Mouse (Mus musculus) embryonic facial prominence, embryonic 13.5 days (tissue): ENCODE data around the gene Prpf6. TPM values are rescaled to one million over a fixed set of nuclear protein-coding genes. Genes with fewer than 3 reads are reported as not detected.

Source experiments
- ATAC-seq: fragments of 200-750 bp; cut with Nextera tagmentation; 2 replicates; pipeline ENCODE4 v1.8.0; 2017; ENCODE audit warnings: low read depth; ENCODE audit not compliant: insufficient number of reproducible peaks, insufficient read depth, low FRiP score, low TSS enrichment
- H3K27ac ChIP-seq: fragments of 300-500 bp; sonication (generic); 2 replicates; pipeline ENCODE4 v1.5.1; 2015; ENCODE audit warnings: moderate library complexity, mild to moderate bottlenecking, inconsistent platforms
- H3K27me3 ChIP-seq: fragments of 300-500 bp; sonication (generic); 2 replicates; pipeline ENCODE4 v1.6.1; 2015; ENCODE audit warnings: mild to moderate bottlenecking, inconsistent platforms
- H3K36me3 ChIP-seq: fragments of 300-500 bp; sonication (generic); 2 replicates; pipeline ENCODE4 v1.6.1; 2015; ENCODE audit warnings: mild to moderate bottlenecking, inconsistent platforms
- H3K4me1 ChIP-seq: fragments of 300-500 bp; sonication (generic); 2 replicates; pipeline ENCODE4 v1.6.1; 2015; ENCODE audit warnings: inconsistent platforms
- H3K4me2 ChIP-seq: fragments of 300-500 bp; sonication (generic); 2 replicates; pipeline ENCODE4 v1.6.1; 2015; ENCODE audit warnings: moderate library complexity, mild to moderate bottlenecking, inconsistent platforms
- H3K4me3 ChIP-seq: fragments of 300-500 bp; sonication (generic); 2 replicates; pipeline ENCODE4 v1.5.1; 2015; ENCODE audit warnings: mild to moderate bottlenecking, inconsistent platforms
- H3K9ac ChIP-seq: fragments of 300-500 bp; sonication (generic); 2 replicates; pipeline ENCODE4 v1.6.1; 2015; ENCODE audit warnings: mild to moderate bottlenecking, inconsistent platforms
- H3K9me3 ChIP-seq: fragments of 300-500 bp; sonication (generic); 2 replicates; pipeline ENCODE4 v1.6.1; 2016; ENCODE audit warnings: inconsistent platforms
- WGBS: fragments of 180-500 bp; shearing (Covaris S2); methylation state at CpG from one replicate; pipeline ENCODE4 v1.1.7; 2015; ENCODE audit warnings: mixed read lengths; 5-methylcytosine and 5-hydroxymethylcytosine counted together
- polyA plus RNA-seq: library from polyadenylated mRNA; unstranded; fragments of >200 nt; fragmentation: Nextera tagmentation; extraction: Ambion mirVana; gene quantifications from 2 replicates; pipeline ENCODE4 v1.2.1, GENCODE M21; 2015

Prpf6 gene
- polyA plus RNA-seq, 1 experiment from 2014 or later: 64.0 TPM

- Histone ChIP-seq H3K9me3 (no peaks in the 10 kb centered on the region), H3K4me1 (peaks cover 42% of the 10 kb centered on the region), H3K27ac (peak overlapping the region; percentile 74), H3K27me3 (peaks cover 66% of the 10 kb centered on the region), H3K9ac (peak overlapping the region; percentile 75), H3K4me3 (peak overlapping the region; percentile 56), H3K4me2 (peak overlapping the region; percentile 80), H3K36me3 (no peaks in the 10 kb centered on the region)
- 1% methylated on average over 41 of the region's 41 CpGs for WGBS
- no peak for ATAC-seq
These were observed 79.2 kb downstream of the Prpf6 start for GRCm38 (mm10) chr2:181670913-181671311.

GRCm38 (mm10) chr2:181671326-181671725, 79.7 kb downstream of the Prpf6 start, which contains the start of gene Sox18:
Sox18 (minus strand) TSS chr2:181671640.
- peak within 1 kb of the TSS; percentile 75 for H3K9ac ChIP-seq
- under 1% methylated on average over 43 of the region's 43 CpGs for WGBS
- H3K27ac ChIP-seq: peak within 1 kb of the TSS; percentile 74
- no peaks in the 10 kb centered on the region for H3K36me3 ChIP-seq
- peak within 1 kb of the TSS; percentile 80 for H3K4me2 ChIP-seq
- H3K9me3 ChIP-seq: no peaks in the 10 kb centered on the region
- peak; percentile 27; the same call in 1 of the 2 replicates for ATAC-seq
- H3K27me3 ChIP-seq: peaks cover 66% of the 10 kb centered on the region
- H3K4me3 ChIP-seq: peak within 1 kb of the TSS; percentile 56
- peaks cover 42% of the 10 kb centered on the region for H3K4me1 ChIP-seq

- H3K27me3 ChIP-seq: peaks cover 66% of the 10 kb centered on the region
- 19% methylated on average over 7 of the region's 7 CpGs for WGBS
- no peaks in the 10 kb centered on the region for H3K9me3 ChIP-seq
- no peaks in the 10 kb centered on the region for H3K36me3 ChIP-seq
- H3K4me3 ChIP-seq: peak overlapping the region; percentile 56
- ATAC-seq: no peak
- H3K4me2 ChIP-seq: peak overlapping the region; percentile 80
- peaks cover 42% of the 10 kb centered on the region for H3K4me1 ChIP-seq
- peak overlapping the region; percentile 75; the same call in 1 of the 2 replicates for H3K9ac ChIP-seq
- peak overlapping the region; percentile 74; the same call in 1 of the 2 replicates for H3K27ac ChIP-seq
These were observed 80.3 kb downstream of the Prpf6 start for GRCm38 (mm10) chr2:181671984-181672383.

- Histone ChIP-seq H3K9ac (no peak overlapping the region), H3K4me2 (no peak overlapping the region), H3K27ac (0 out of 2 replicates have a peak overlapping the region, but pooled peaks have one; percentile 45), H3K36me3 (no peaks in the 10 kb centered on the region), H3K27me3 (peaks cover 52% of the 10 kb centered on the region), H3K9me3 (no peaks in the 10 kb centered on the region), H3K4me1 (peaks cover 45% of the 10 kb centered on the region), H3K4me3 (no peak overlapping the region)
- ATAC-seq: no peak
- 32% methylated on average over 1 of the region's 1 CpGs for WGBS
These were observed 81.8 kb downstream of the Prpf6 start for GRCm38 (mm10) chr2:181673501-181673900.

- H3K27me3 ChIP-seq: peaks cover 38% of the 10 kb centered on the region
- ATAC-seq: no peak
- no peak overlapping the region for H3K27ac ChIP-seq
- H3K9me3 ChIP-seq: no peaks in the 10 kb centered on the region
- H3K4me2 ChIP-seq: no peak overlapping the region
- 75% methylated on average over 4 of the region's 4 CpGs for WGBS
- no peaks in the 10 kb centered on the region for H3K36me3 ChIP-seq
- H3K4me1 ChIP-seq: peaks cover 48% of the 10 kb centered on the region
- no peak overlapping the region for H3K9ac ChIP-seq
- H3K4me3 ChIP-seq: no peak overlapping the region
These were observed 83.3 kb downstream of the Prpf6 start for GRCm38 (mm10) chr2:181674934-181675333.

- Histone ChIP-seq H3K4me1 (peaks cover 43% of the 10 kb centered on the region), H3K9me3 (no peaks in the 10 kb centered on the region), H3K9ac (0 out of 2 replicates have a peak overlapping the region, but pooled peaks have one; percentile 44), H3K4me2 (peak overlapping the region; percentile 43), H3K4me3 (no peak overlapping the region), H3K36me3 (no peaks in the 10 kb centered on the region), H3K27me3 (peaks cover 33% of the 10 kb centered on the region), H3K27ac (peak overlapping the region; percentile 13; the same call in 1 of the 2 replicates)
- ATAC-seq: no peak
- WGBS: 7% methylated on average over 14 of the region's 14 CpGs
These were observed 83.8 kb downstream of the Prpf6 start for GRCm38 (mm10) chr2:181675454-181675853.

GRCm38 (mm10) chr2:181676424-181676823, 84.8 kb downstream of the Prpf6 start:
- H3K36me3 ChIP-seq: no peaks in the 10 kb centered on the region
- ATAC-seq: no peak
- no peak overlapping the region for H3K9ac ChIP-seq
- 46% methylated on average over 2 of the region's 2 CpGs for WGBS
- H3K4me3 ChIP-seq: no peak overlapping the region
- H3K4me1 ChIP-seq: peaks cover 42% of the 10 kb centered on the region
- no peaks in the 10 kb centered on the region for H3K9me3 ChIP-seq
- H3K4me2 ChIP-seq: no peak overlapping the region
- peaks cover 23% of the 10 kb centered on the region for H3K27me3 ChIP-seq
- H3K27ac ChIP-seq: no peak overlapping the region; the same call in 1 of the 2 replicates

GRCm38 (mm10) chr2:181677096-181677754, 85.6 kb downstream of the Prpf6 start:
- peaks cover 39% of the 10 kb centered on the region for H3K4me1 ChIP-seq
- no peaks in the 10 kb centered on the region for H3K9me3 ChIP-seq
- 49% methylated on average over 5 of the region's 5 CpGs for WGBS
- peaks cover 15% of the 10 kb centered on the region for H3K27me3 ChIP-seq
- H3K4me3 ChIP-seq: no peak overlapping the region
- no peak overlapping the region for H3K4me2 ChIP-seq
- 0 out of 2 replicates have a peak overlapping the region, but pooled peaks have one; percentile 21 for H3K9ac ChIP-seq
- H3K36me3 ChIP-seq: no peaks in the 10 kb centered on the region
- H3K27ac ChIP-seq: peak overlapping the region; percentile 44; the same call in 1 of the 2 replicates
- no peak for ATAC-seq

GRCm38 (mm10) chr2:181677755-181678098, 86.1 kb downstream of the Prpf6 start:
- ATAC-seq: no peak
- H3K36me3 ChIP-seq: no peaks in the 10 kb centered on the region
- peak overlapping the region; percentile 44; the same call in 1 of the 2 replicates for H3K27ac ChIP-seq
- H3K27me3 ChIP-seq: peaks cover 10% of the 10 kb centered on the region
- no peaks in the 10 kb centered on the region for H3K9me3 ChIP-seq
- H3K9ac ChIP-seq: no peak overlapping the region
- H3K4me3 ChIP-seq: no peak overlapping the region
- H3K4me2 ChIP-seq: no peak overlapping the region
- 50% methylated on average over 3 of the region's 3 CpGs for WGBS
- peaks cover 39% of the 10 kb centered on the region for H3K4me1 ChIP-seq

GRCm38 (mm10) chr2:181678780-181679179, 87.1 kb downstream of the Prpf6 start:
- Histone ChIP-seq H3K9ac (no peak overlapping the region), H3K36me3 (no peaks in the 10 kb centered on the region), H3K4me1 (peaks cover 33% of the 10 kb centered on the region), H3K27me3 (no peaks in the 10 kb centered on the region), H3K4me2 (no peak overlapping the region), H3K4me3 (no peak overlapping the region), H3K9me3 (no peaks in the 10 kb centered on the region), H3K27ac (no peak overlapping the region)
- 39% methylated on average over 1 of the region's 1 CpGs for WGBS
- peak; percentile 65 for ATAC-seq

GRCm38 (mm10) chr2:181679951-181680715, 88.5 kb downstream of the Prpf6 start, which contains the start of gene Tcea2:
Tcea2 (plus strand) TSS chr2:181680310.
- ATAC-seq: peak; percentile 12
- Histone ChIP-seq H3K4me2 (peak within 1 kb of the TSS; percentile 89), H3K27me3 (no peaks in the 10 kb centered on the region), H3K4me3 (peak within 1 kb of the TSS; percentile 66), H3K27ac (peak within 1 kb of the TSS; percentile 39; the same call in 1 of the 2 replicates), H3K9ac (peak within 1 kb of the TSS; percentile 90), H3K36me3 (0 out of 2 replicates have a peak, but pooled peaks cover 9% of the 10 kb centered on the region), H3K9me3 (no peaks in the 10 kb centered on the region), H3K4me1 (peaks cover 25% of the 10 kb centered on the region)
- under 1% methylated on average over 69 of the region's 69 CpGs for WGBS
